Mouse (Mus musculus) MEL (cell line): ENCODE results near the gene Trmt2a. TPM values are rescaled to one million over a fixed set of nuclear protein-coding genes. Genes with fewer than 3 reads are reported as not detected.

ENCODE experiments used
- DNase-seq: peaks from one replicate; pipeline ENCODE4 v3.0.0; 2011; ENCODE audit warnings: low read depth, low spot score
- H3K27ac ChIP-seq: 2 replicates; pipeline ENCODE4 v1.5.1; 2012; ENCODE audit warnings: low read depth, mild to moderate bottlenecking, control low read depth, low read length, moderate library complexity; ENCODE audit not compliant: control insufficient read depth
- H3K27me3 ChIP-seq, 2 experiments: fragments of 150-350 bp in 1 of 2; sonication (generic) in 1 of 2; 2 replicates each; pipeline ENCODE4 v1.6.1; 2012; ENCODE audit warnings: low read length in 2 of 2, mild to moderate bottlenecking in 2 of 2, improper control_type of control experiment in 1 of 2, moderate library complexity in 1 of 2; ENCODE audit not compliant: insufficient read depth in 2 of 2, control insufficient read depth in 1 of 2
- H3K36me3 ChIP-seq, 2 experiments: 2 replicates each; pipeline ENCODE4 v1.6.1; 2012 to 2014; ENCODE audit warnings: low read length in 2 of 2, improper control_type of control experiment in 1 of 2, inconsistent platforms in 1 of 2, mild to moderate bottlenecking in 1 of 2; ENCODE audit not compliant: insufficient read depth in 2 of 2, control insufficient read depth in 1 of 2
- H3K4me1 ChIP-seq, 2 experiments: fragments of 150-350 bp in 1 of 2; sonication (generic) in 1 of 2; 2 replicates each; pipeline ENCODE4 v1.6.1; 2012; ENCODE audit warnings: low read length in 2 of 2, improper control_type of control experiment in 1 of 2, mild to moderate bottlenecking in 1 of 2; ENCODE audit not compliant: insufficient read depth in 2 of 2, control insufficient read depth in 1 of 2
- H3K4me3 ChIP-seq, 2 experiments: fragments of 150-350 bp in 1 of 2; sonication (generic) in 1 of 2; 2 replicates each; pipeline ENCODE4 v1.5.1; 2012; ENCODE audit warnings: low read depth in 2 of 2, low read length in 2 of 2, mild to moderate bottlenecking in 2 of 2, moderate library complexity in 2 of 2, control low read depth in 1 of 2, improper control_type of control experiment in 1 of 2; ENCODE audit not compliant: control insufficient read depth in 1 of 2, insufficient read depth in 1 of 2
- H3K79me2 ChIP-seq: 2 replicates; pipeline ENCODE4 v1.6.1; 2012; ENCODE audit warnings: mild to moderate bottlenecking, low read length, moderate library complexity; ENCODE audit not compliant: control insufficient read depth, poor library complexity, insufficient read depth
- H3K9ac ChIP-seq: 2 replicates; pipeline ENCODE4 v1.6.1; 2012; ENCODE audit warnings: low read depth, mild to moderate bottlenecking, control low read depth, low read length, moderate library complexity; ENCODE audit not compliant: control insufficient read depth, poor library complexity, severe bottlenecking
- H3K9me3 ChIP-seq: fragments of 150-350 bp; sonication (generic); replicated peaks from 2 replicates; pipeline ENCODE4 v1.6.1; 2012; ENCODE audit warnings: mild to moderate bottlenecking, low read length, improper control_type of control experiment, moderate library complexity; ENCODE audit not compliant: insufficient read depth
- BHLHE40 ChIP-seq: IDR thresholded peaks from 2 replicates; pipeline ENCODE4 v1.6.1; 2012; ENCODE audit warnings: low read depth, mild to moderate bottlenecking, inconsistent platforms, low read length, improper control_type of control experiment, borderline replicate concordance
- CTCF ChIP-seq, 3 experiments: IDR thresholded peaks in 2 of 3; conservative IDR thresholded peaks in 1 of 3; 2 replicates each; pipeline ENCODE4 v1.5.1; 2011 to 2012; ENCODE audit warnings: low read length in 3 of 3, low read depth in 2 of 3, mild to moderate bottlenecking in 2 of 3, improper control_type of control experiment in 1 of 3, inconsistent platforms in 1 of 3, mixed read lengths in 1 of 3, moderate library complexity in 1 of 3; ENCODE audit not compliant: control insufficient read depth in 1 of 3, insufficient read depth in 1 of 3, poor library complexity in 1 of 3, severe bottlenecking in 1 of 3
- EP300 ChIP-seq, 2 experiments: IDR thresholded peaks; 2 replicates each; pipeline ENCODE4 v1.6.1; 2011; ENCODE audit warnings: improper control_type of control experiment in 2 of 2, low read length in 2 of 2, low read depth in 1 of 2, mild to moderate bottlenecking in 1 of 2
- GABPA ChIP-seq: IDR thresholded peaks from 2 replicates; pipeline ENCODE4 v1.6.1; 2012; ENCODE audit warnings: low read depth, mild to moderate bottlenecking, inconsistent platforms, low read length, improper control_type of control experiment, moderate library complexity
- GATA1 ChIP-seq: IDR thresholded peaks from 2 replicates; pipeline ENCODE4 v1.6.1; 2011; ENCODE audit warnings: low read depth, low read length, improper control_type of control experiment
- JUND ChIP-seq: IDR thresholded peaks from 2 replicates; pipeline ENCODE4 v1.6.1; 2011; ENCODE audit warnings: low read depth, mild to moderate bottlenecking, improper control_type of control experiment, low read length
- KAT2A ChIP-seq: conservative IDR thresholded peaks from 2 replicates; pipeline ENCODE4 v1.6.1; 2012; ENCODE audit warnings: low read depth, low read length, improper control_type of control experiment, inconsistent platforms
- MAFK ChIP-seq: IDR thresholded peaks from 2 replicates; pipeline ENCODE4 v1.6.1; 2011; ENCODE audit warnings: low read depth, mild to moderate bottlenecking, low read length, improper control_type of control experiment, borderline replicate concordance
- MAX ChIP-seq: IDR thresholded peaks from 2 replicates; pipeline ENCODE4 v1.6.1; 2011; ENCODE audit warnings: low read length, improper control_type of control experiment
- MAZ ChIP-seq: IDR thresholded peaks from 2 replicates; pipeline ENCODE4 v1.6.1; 2012; ENCODE audit warnings: low read depth, mild to moderate bottlenecking, inconsistent platforms, low read length, improper control_type of control experiment
- MXI1 ChIP-seq: IDR thresholded peaks from 2 replicates; pipeline ENCODE4 v1.6.1; 2011; ENCODE audit warnings: mild to moderate bottlenecking, low read depth, low read length, improper control_type of control experiment
- MYB ChIP-seq: IDR thresholded peaks from 2 replicates; pipeline ENCODE4 v1.6.1; 2011; ENCODE audit warnings: mild to moderate bottlenecking, low read depth, low read length, improper control_type of control experiment
- MYC ChIP-seq: IDR thresholded peaks from 2 replicates; pipeline ENCODE4 v1.6.1; 2011; ENCODE audit warnings: low read depth, mild to moderate bottlenecking, low read length, improper control_type of control experiment, moderate library complexity
- NELFE ChIP-seq: IDR thresholded peaks from 2 replicates; pipeline ENCODE4 v1.6.1; 2011; ENCODE audit warnings: low read depth, low read length, improper control_type of control experiment
- POLR2A ChIP-seq, 2 experiments: IDR thresholded peaks; 2 replicates each; pipeline ENCODE4 v1.6.1; 2011 to 2012; ENCODE audit warnings: low read length in 2 of 2, mild to moderate bottlenecking in 2 of 2, control low read depth in 1 of 2, improper control_type of control experiment in 1 of 2, low read depth in 1 of 2, moderate library complexity in 1 of 2; ENCODE audit not compliant: control insufficient read depth in 1 of 2, insufficient read depth in 1 of 2, poor library complexity in 1 of 2
- POLR2AphosphoS5 ChIP-seq: IDR thresholded peaks from 2 replicates; pipeline ENCODE4 v1.6.1; 2012; ENCODE audit warnings: low read depth, borderline replicate concordance, mild to moderate bottlenecking, inconsistent platforms, low read length, moderate library complexity, mixed read lengths
- RAD21 ChIP-seq: IDR thresholded peaks from 2 replicates; pipeline ENCODE4 v1.6.1; 2011; ENCODE audit warnings: mild to moderate bottlenecking, low read depth, low read length, improper control_type of control experiment
- SIN3A ChIP-seq: IDR thresholded peaks from 2 replicates; pipeline ENCODE4 v1.6.1; 2012; ENCODE audit warnings: low read length, improper control_type of control experiment, inconsistent platforms
- SMC3 ChIP-seq: IDR thresholded peaks from 2 replicates; pipeline ENCODE4 v1.6.1; 2011; ENCODE audit warnings: low read depth, low read length, improper control_type of control experiment
- TAL1 ChIP-seq: IDR thresholded peaks from 2 replicates; pipeline ENCODE4 v1.6.1; 2012; ENCODE audit warnings: mild to moderate bottlenecking, inconsistent platforms, low read length, moderate library complexity, mixed read lengths
- USF1 ChIP-seq: IDR thresholded peaks from 2 replicates; pipeline ENCODE4 v1.6.1; 2014; ENCODE audit warnings: low read depth, mild to moderate bottlenecking, inconsistent platforms, low read length, improper control_type of control experiment, moderate library complexity
- USF2 ChIP-seq, 2 experiments: IDR thresholded peaks; 2 replicates each; pipeline ENCODE4 v1.6.1; 2011 to 2012; ENCODE audit warnings: improper control_type of control experiment in 2 of 2, low read length in 2 of 2, borderline replicate concordance in 1 of 2, inconsistent platforms in 1 of 2, low read depth in 1 of 2, mild to moderate bottlenecking in 1 of 2; ENCODE audit not compliant: insufficient read depth in 1 of 2
- ZC3H11A ChIP-seq: IDR thresholded peaks from 2 replicates; pipeline ENCODE4 v1.6.1; 2012; ENCODE audit warnings: low read depth, mild to moderate bottlenecking, inconsistent platforms, low read length, improper control_type of control experiment
- ZNF384 ChIP-seq: IDR thresholded peaks from 2 replicates; pipeline ENCODE4 v1.6.1; 2012; ENCODE audit warnings: low read depth, mild to moderate bottlenecking, inconsistent platforms, low read length, improper control_type of control experiment
- polyA plus RNA-seq, 2 experiments: library from polyadenylated mRNA; stranded (reverse) in 1 of 2; unstranded in 1 of 2; fragments of >175 nt in 1 of 2; fragments of >200 nt in 1 of 2; gene quantifications; 2 replicates each; pipeline versions ENCODE4 v1.2.1 to v1.2.4; 2012; ENCODE audit warnings: low replicate concordance in 2 of 2, low read depth in 1 of 2; ENCODE audit not compliant: insufficient read length in 2 of 2, insufficient read depth in 1 of 2, missing spikeins in 1 of 2
- total RNA-seq: library from RNA; depleted of rRNA; stranded (reverse); fragments of 300-350 nt; gene quantifications from 2 replicates; pipeline ENCODE4 v1.2.3, GENCODE M21; 2012

Trmt2a gene
- total and polyA plus RNA-seq, 3 experiments, result 178 to 185 TPM; not detected in 1

- TF ChIP-seq POLR2A (IDR thresholded peaks at IDR 0.05; ENCODE audit: control insufficient read depth in 1 of 2, insufficient read depth in 1 of 2, low read depth in 1 of 2, low read length in 2 of 2, poor library complexity in 1 of 2) (peak in 1 of 2 experiments; percentile 28; a peak in 1 of 4 replicates), MXI1 (no peak)
- Histone ChIP-seq H3K36me3 (peaks cover 4 to 38% of the 10 kb centered on the region in 2 experiments; a peak in 3 of 4 replicates), H3K27me3 (no peaks in the 10 kb centered on the region)
These were observed 9.7 kb downstream of the Trmt2a start, which contains the start of gene Gm49776 for GRCm38 (mm10) chr16:18258221-18258620. Gm49776 (minus strand) TSS chr16:18258321.

GRCm38 (mm10) chr16:18265024-18265423 is 16.5 kb downstream of the Trmt2a start:
- TF ChIP-seq RAD21, result no peak
- TF ChIP-seq BHLHE40, result no peak
- no peak for TF ChIP-seq GABPA
- no peak for TF ChIP-seq USF2 (IDR thresholded peaks at IDR 0.05; ENCODE audit: borderline replicate concordance in 1 of 2, insufficient read depth in 1 of 2, low read depth in 1 of 2, low read length in 2 of 2)
- TF ChIP-seq KAT2A, result no peak
- no peak for TF ChIP-seq MXI1
- no peak for TF ChIP-seq MAZ
- no peak for TF ChIP-seq MAX
- TF ChIP-seq ZNF384, result peak; percentile 84
- TF ChIP-seq TAL1, result no peak
- no peak for TF ChIP-seq MYC
- TF ChIP-seq GATA1, result peak; percentile 55; the same call in 1 of the 2 replicates
- TF ChIP-seq POLR2AphosphoS5, result no peak
- no peak for TF ChIP-seq ZC3H11A
- TF ChIP-seq MAFK, result no peak
- TF ChIP-seq SMC3, result no peak
- no peak for TF ChIP-seq CTCF (IDR thresholded peaks at IDR 0.05 in 2 of 3, conservative IDR thresholded peaks at IDR 0.05 in 1 of 3; ENCODE audit: control insufficient read depth in 1 of 3, insufficient read depth in 1 of 3, low read depth in 2 of 3, low read length in 3 of 3, poor library complexity in 1 of 3, severe bottlenecking in 1 of 3)
- peak; percentile 36; the same call in 1 of the 2 replicates for TF ChIP-seq SIN3A
- TF ChIP-seq USF1, result no peak
- peak; percentile 23 to 55; a peak in 2 of 4 replicates for TF ChIP-seq EP300 (IDR thresholded peaks at IDR 0.05; ENCODE audit: low read depth in 1 of 2, low read length in 2 of 2)
- TF ChIP-seq MYB, result no peak
- TF ChIP-seq POLR2A (IDR thresholded peaks at IDR 0.05; ENCODE audit: control insufficient read depth in 1 of 2, insufficient read depth in 1 of 2, low read depth in 1 of 2, low read length in 2 of 2, poor library complexity in 1 of 2), result no peak
- TF ChIP-seq JUND, result no peak
- no peak for TF ChIP-seq NELFE
- no peaks in the 10 kb centered on the region for H3K79me2 ChIP-seq

More at GRCm38 (mm10) chr16:18258221-18258620, 9.7 kb downstream of the Trmt2a start, which contains the start of gene Gm49776:
- Histone ChIP-seq H3K27ac (no peak within 1 kb of the TSS), H3K9me3 (no peaks in the 10 kb centered on the region), H3K79me2 (no peaks in the 10 kb centered on the region), H3K4me1 (no peaks in the 10 kb centered on the region), H3K4me3 (no peak within 1 kb of the TSS), H3K9ac (no peak within 1 kb of the TSS)
- DNase-seq, result no peak

More at GRCm38 (mm10) chr16:18265024-18265423, 16.5 kb downstream of the Trmt2a start:
- Histone ChIP-seq H3K9ac (no peak overlapping the region), H3K9me3 (no peaks in the 10 kb centered on the region), H3K27me3 (no peaks in the 10 kb centered on the region), H3K4me1 (peaks cover 4 to 15% of the 10 kb centered on the region in 2 experiments; a peak in 3 of 4 replicates), H3K36me3 (peaks cover 23 to 50% of the 10 kb centered on the region in 2 experiments), H3K4me3 (no peak overlapping the region), H3K27ac (no peak overlapping the region; the same call in 1 of the 2 replicates)
- peak; percentile 59 for DNase-seq
